Mouse (Mus musculus): ENCODE results near the gene Vil1. TPM values are rescaled to one million over a fixed set of nuclear protein-coding genes. Genes with fewer than 3 reads are reported as not detected.

Vil1 gene
- total and polyA plus RNA-seq, 3 experiments = 0.04 TPM; not detected in 1

GRCm38 (mm10) chr1:74433220-74433619, 24.0 kb downstream of the Vil1 start:
- Histone ChIP-seq H3K9me3 (replicated peaks; ENCODE audit: insufficient read depth, low read length) (no peaks in the 10 kb centered on the region), H3K79me2 (ENCODE audit: control insufficient read depth, insufficient read depth, low read length, poor library complexity) (no peaks in the 10 kb centered on the region), H3K4me3 (ENCODE audit: control insufficient read depth in 1 of 2, insufficient read depth in 1 of 2, low read depth in 2 of 2, low read length in 2 of 2) (no peak overlapping the region), H3K27ac (ENCODE audit: control insufficient read depth, low read depth, low read length) (no peak overlapping the region), H3K4me1 (ENCODE audit: control insufficient read depth in 1 of 2, insufficient read depth in 2 of 2, low read length in 2 of 2) (peaks cover 0 to 22% of the 10 kb centered on the region in 2 experiments; a peak in 2 of 4 replicates), H3K27me3 (ENCODE audit: control insufficient read depth in 1 of 2, insufficient read depth in 2 of 2, low read length in 2 of 2) (no peaks in the 10 kb centered on the region), H3K36me3 (ENCODE audit: control insufficient read depth in 1 of 2, insufficient read depth in 2 of 2, low read length in 2 of 2) (peaks cover 0 to 21% of the 10 kb centered on the region in 2 experiments; a peak in 2 of 4 replicates), H3K9ac (ENCODE audit: control insufficient read depth, low read depth, low read length, poor library complexity, severe bottlenecking) (no peak overlapping the region)
- no peak for DNase-seq (ENCODE audit: low read depth, low spot score)
- TF ChIP-seq MAZ (IDR thresholded peaks at IDR 0.05; ENCODE audit: low read depth, low read length) = no peak

DNA sequence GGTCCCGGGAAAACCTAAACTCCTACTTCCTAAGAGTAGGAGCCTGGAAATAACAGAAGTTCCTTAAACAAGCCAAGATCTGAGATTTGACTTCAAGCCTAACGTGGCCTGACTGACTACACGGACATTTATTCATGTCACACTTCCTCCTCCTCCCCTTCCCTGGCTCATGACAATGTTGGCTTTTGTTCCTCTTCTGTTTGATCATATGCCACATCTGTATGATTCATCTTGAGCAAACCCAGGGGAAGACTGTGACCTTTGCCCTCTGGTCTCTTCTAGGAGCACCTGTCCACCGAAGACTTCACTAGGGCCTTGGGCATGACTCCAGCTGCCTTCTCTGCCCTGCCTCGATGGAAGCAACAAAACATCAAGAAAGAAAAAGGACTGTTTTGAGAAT, 25.4 kb downstream of the Vil1 start:
- H3K9ac ChIP-seq (ENCODE audit: control insufficient read depth, low read depth, low read length, poor library complexity, severe bottlenecking) = no peak overlapping the region
- DNase-seq (ENCODE audit: low read depth, low spot score) = peak; percentile 55
- H3K27me3 ChIP-seq (ENCODE audit: control insufficient read depth in 1 of 2, insufficient read depth in 2 of 2, low read length in 2 of 2) = no peaks in the 10 kb centered on the region
- no peaks in the 10 kb centered on the region for H3K9me3 ChIP-seq (replicated peaks; ENCODE audit: insufficient read depth, low read length)
- peaks cover 4 to 32% of the 10 kb centered on the region in 2 experiments; a peak in 3 of 4 replicates for H3K36me3 ChIP-seq (ENCODE audit: control insufficient read depth in 1 of 2, insufficient read depth in 2 of 2, low read length in 2 of 2)
- H3K4me3 ChIP-seq (ENCODE audit: control insufficient read depth in 1 of 2, insufficient read depth in 1 of 2, low read depth in 2 of 2, low read length in 2 of 2) = no peak overlapping the region
- no peaks in the 10 kb centered on the region for H3K79me2 ChIP-seq (ENCODE audit: control insufficient read depth, insufficient read depth, low read length, poor library complexity)
- TF ChIP-seq USF1 (IDR thresholded peaks at IDR 0.05; ENCODE audit: low read depth, low read length) (no peak), GABPA (IDR thresholded peaks at IDR 0.05; ENCODE audit: low read depth, low read length) (no peak), GATA1 (IDR thresholded peaks at IDR 0.05; ENCODE audit: low read depth, low read length) (no peak), ZKSCAN1 (IDR thresholded peaks at IDR 0.05; ENCODE audit: low read depth, low read length) (no peak), ETS1 (IDR thresholded peaks at IDR 0.05; ENCODE audit: low read depth, low read length) (0 out of 2 replicates have a peak, but pooled peaks have one; percentile 18), TCF12 (IDR thresholded peaks at IDR 0.05; ENCODE audit: low read depth, low read length) (no peak), E2F4 (IDR thresholded peaks at IDR 0.05; ENCODE audit: borderline replicate concordance, low read depth, low read length) (no peak), JUND (IDR thresholded peaks at IDR 0.05; ENCODE audit: low read depth, low read length) (no peak)
- H3K27ac ChIP-seq (ENCODE audit: control insufficient read depth, low read depth, low read length) = no peak overlapping the region
- H3K4me1 ChIP-seq (ENCODE audit: control insufficient read depth in 1 of 2, insufficient read depth in 2 of 2, low read length in 2 of 2) = peaks cover 0 to 29% of the 10 kb centered on the region in 2 experiments; a peak in 2 of 4 replicates

DNA sequence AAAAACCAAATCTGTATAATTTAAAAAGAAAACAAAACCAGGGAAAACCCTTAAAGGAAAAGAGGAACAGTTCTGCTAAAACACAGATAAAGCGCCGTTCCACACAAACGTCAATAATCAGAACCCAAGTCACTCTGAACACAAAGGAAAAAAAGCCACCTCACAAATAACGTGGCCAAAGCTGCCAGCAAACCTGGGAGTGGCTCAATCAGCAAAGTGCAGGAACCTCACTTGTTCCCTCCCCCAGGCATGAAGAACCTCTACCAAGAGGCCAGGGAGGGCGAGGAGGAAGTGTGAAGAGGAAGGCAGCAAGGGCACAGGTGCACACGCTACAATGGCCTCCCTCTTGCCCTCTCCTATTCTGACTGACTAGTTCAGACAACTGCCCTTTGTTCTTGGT, 26.4 kb downstream of the Vil1 start:
- Histone ChIP-seq H3K79me2 (ENCODE audit: control insufficient read depth, insufficient read depth, low read length, poor library complexity) (no peaks in the 10 kb centered on the region), H3K9ac (ENCODE audit: control insufficient read depth, low read depth, low read length, poor library complexity, severe bottlenecking) (no peak overlapping the region), H3K27ac (ENCODE audit: control insufficient read depth, low read depth, low read length) (peak overlapping the region; percentile 66), H3K36me3 (ENCODE audit: control insufficient read depth in 1 of 2, insufficient read depth in 2 of 2, low read length in 2 of 2) (peaks cover 4 to 38% of the 10 kb centered on the region in 2 experiments; a peak in 3 of 4 replicates), H3K27me3 (ENCODE audit: control insufficient read depth in 1 of 2, insufficient read depth in 2 of 2, low read length in 2 of 2) (no peaks in the 10 kb centered on the region), H3K4me1 (ENCODE audit: control insufficient read depth in 1 of 2, insufficient read depth in 2 of 2, low read length in 2 of 2) (peaks cover 3 to 32% of the 10 kb centered on the region in 2 experiments; a peak in 3 of 4 replicates), H3K4me3 (ENCODE audit: control insufficient read depth in 1 of 2, insufficient read depth in 1 of 2, low read depth in 2 of 2, low read length in 2 of 2) (no peak overlapping the region), H3K9me3 (replicated peaks; ENCODE audit: insufficient read depth, low read length) (no peaks in the 10 kb centered on the region)
- peak; percentile 87 for DNase-seq (ENCODE audit: low read depth, low spot score)
- TF ChIP-seq GABPA (IDR thresholded peaks at IDR 0.05; ENCODE audit: low read depth, low read length) = no peak
- TF ChIP-seq SIN3A (IDR thresholded peaks at IDR 0.05; ENCODE audit: low read length) = 0 out of 2 replicates have a peak, but pooled peaks have one; percentile 52
- peak; percentile 53 for TF ChIP-seq TCF12 (IDR thresholded peaks at IDR 0.05; ENCODE audit: low read depth, low read length)
- 0 out of 2 replicates have a peak, but pooled peaks have one; percentile 2 for TF ChIP-seq ZC3H11A (IDR thresholded peaks at IDR 0.05; ENCODE audit: low read depth, low read length)
- peak; percentile 75; the same call in 1 of the 2 replicates for TF ChIP-seq MAX (IDR thresholded peaks at IDR 0.05; ENCODE audit: low read length)
- peak; percentile 34; the same call in 1 of the 2 replicates for TF ChIP-seq ETS1 (IDR thresholded peaks at IDR 0.05; ENCODE audit: low read depth, low read length)
- peak; percentile 84 for TF ChIP-seq RCOR1 (IDR thresholded peaks at IDR 0.05; ENCODE audit: low read depth, low read length)
- peak; percentile 65 for TF ChIP-seq TAL1 (IDR thresholded peaks at IDR 0.05; ENCODE audit: low read length)
- peak; percentile 50; the same call in 1 of the 2 replicates for TF ChIP-seq MYC (IDR thresholded peaks at IDR 0.05; ENCODE audit: low read depth, low read length)
- peak; percentile 53 to 61; a peak in 3 of 4 replicates for TF ChIP-seq EP300 (IDR thresholded peaks at IDR 0.05; ENCODE audit: low read depth in 1 of 2, low read length in 2 of 2)
- no peak for TF ChIP-seq UBTF (IDR thresholded peaks at IDR 0.05; ENCODE audit: borderline replicate concordance, insufficient read depth, low read depth, low read length)
- no peak for TF ChIP-seq E2F4 (IDR thresholded peaks at IDR 0.05; ENCODE audit: borderline replicate concordance, low read depth, low read length)
- peak; percentile 63 for TF ChIP-seq GATA1 (IDR thresholded peaks at IDR 0.05; ENCODE audit: low read depth, low read length)
- no peak for TF ChIP-seq POLR2AphosphoS5 (IDR thresholded peaks at IDR 0.05; ENCODE audit: borderline replicate concordance, low read depth, low read length)
- TF ChIP-seq JUND (IDR thresholded peaks at IDR 0.05; ENCODE audit: low read depth, low read length) = no peak
- TF ChIP-seq POLR2A (IDR thresholded peaks at IDR 0.05; ENCODE audit: control insufficient read depth in 1 of 2, insufficient read depth in 1 of 2, low read depth in 1 of 2, low read length in 2 of 2, poor library complexity in 1 of 2) = no peak
- no peak for TF ChIP-seq NRF1 (IDR thresholded peaks at IDR 0.05; ENCODE audit: insufficient read depth, low read depth, low read length, poor library complexity, severe bottlenecking)
- peak; percentile 42; the same call in 1 of the 2 replicates for TF ChIP-seq ELF1 (IDR thresholded peaks at IDR 0.05; ENCODE audit: low read depth, low read length)
- TF ChIP-seq ZKSCAN1 (IDR thresholded peaks at IDR 0.05; ENCODE audit: low read depth, low read length) = no peak
- TF ChIP-seq TBP (IDR thresholded peaks at IDR 0.05; ENCODE audit: low read depth, low read length) = no peak; the same call in 1 of the 2 replicates
- TF ChIP-seq MXI1 (IDR thresholded peaks at IDR 0.05; ENCODE audit: low read depth, low read length) = peak; percentile 65
- TF ChIP-seq MAZ (IDR thresholded peaks at IDR 0.05; ENCODE audit: low read depth, low read length) = no peak

Measured in MEL (cell line).